Mouse (Mus musculus): Measurements from ENCODE around the gene Pde1b. TPM values are rescaled to one million over a fixed set of nuclear protein-coding genes. Genes with fewer than 3 reads are reported as not detected.

Gene Pde1b
- 3.8 and 4.4 TPM in 2 replicates for polyA plus RNA-seq (2016; fragmentation: Nextera tagmentation; extraction: Ambion mirVana)

DNA sequence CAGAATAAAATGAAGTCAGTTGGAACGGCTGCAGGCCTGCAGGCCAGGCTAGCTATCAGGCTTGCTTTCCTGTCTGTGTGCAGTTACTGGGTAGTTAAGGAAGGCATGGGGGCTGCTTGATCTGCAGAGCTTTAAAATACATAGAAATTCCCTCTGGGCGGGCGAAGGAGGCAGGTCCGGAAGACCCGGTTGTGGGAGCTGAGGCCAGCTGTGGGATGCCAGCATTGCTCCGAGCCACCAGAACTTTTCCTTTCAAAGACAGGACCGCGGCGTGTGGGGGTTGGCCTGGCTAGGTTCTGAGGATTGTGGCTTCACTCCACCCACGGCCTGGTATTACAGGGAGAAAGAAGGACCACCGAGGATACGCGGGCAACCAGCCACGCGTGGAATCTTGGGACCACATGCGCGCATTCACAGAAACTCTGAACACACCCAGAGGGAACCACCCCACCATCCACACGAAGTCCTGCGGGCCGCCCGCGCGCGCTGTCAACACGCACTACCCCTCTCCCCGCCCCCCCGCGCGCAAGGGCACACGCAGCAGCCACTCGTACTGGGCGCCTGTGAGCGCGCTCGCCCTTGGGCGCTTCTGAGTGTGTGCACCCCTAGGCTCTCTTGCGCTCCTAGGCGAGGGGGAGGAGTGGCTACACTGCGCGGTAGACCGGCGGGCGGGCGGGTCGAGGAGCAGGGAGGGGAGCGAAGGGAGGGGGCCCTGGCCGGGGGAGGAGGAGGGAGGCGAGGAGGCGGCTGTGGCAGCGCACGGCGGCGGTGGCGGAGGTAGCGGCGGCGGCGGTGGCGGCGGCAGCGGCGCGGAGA, at the start of gene Pde1b:
Pde1b (plus strand) TSS at position 600 of the 816 bp plus-strand sequence.
- under 1% methylated on average over 58 of the region's 63 CpGs for WGBS
- Histone ChIP-seq H3K27ac (peak within 1 kb of the TSS; percentile 76), H3K27me3 (ENCODE audit: insufficient read depth, poor library complexity, severe bottlenecking) (peaks cover 53% of the 10 kb centered on the region)

DNA sequence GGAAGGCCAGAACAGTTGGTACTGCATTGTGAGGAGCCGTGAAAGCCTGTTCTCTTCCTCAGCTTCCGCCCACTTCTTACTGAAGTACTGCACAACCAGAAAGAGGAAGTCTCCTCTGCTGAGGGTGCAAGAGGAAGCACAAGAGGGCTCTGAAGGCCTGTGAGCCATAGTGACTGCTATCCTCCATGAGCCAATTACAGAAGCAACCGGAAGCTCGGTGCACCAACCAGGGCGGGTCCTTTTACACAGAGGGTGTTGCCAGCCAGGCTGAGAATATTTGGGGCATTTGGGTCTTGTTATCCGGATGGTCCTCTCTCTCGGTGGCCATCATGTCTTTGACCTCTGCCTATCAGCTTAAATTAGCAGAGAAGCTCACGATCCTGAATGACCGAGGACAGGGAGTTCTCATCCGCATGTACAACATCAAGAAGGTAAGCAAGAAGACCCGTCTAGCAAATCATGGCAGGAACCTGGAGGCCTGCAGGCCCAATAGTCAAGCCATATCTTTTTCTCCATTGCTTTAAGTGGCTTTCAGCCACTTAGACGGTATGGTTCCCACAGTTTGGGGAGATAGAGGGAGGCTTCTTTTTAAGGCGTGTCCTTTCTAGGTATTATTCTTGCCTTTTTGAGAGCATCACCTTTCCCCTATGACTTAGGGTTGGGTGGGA, 49.1 kb upstream of the Pde1b start, which contains the start of gene Nckap1l:
Nckap1l (plus strand) TSS at position 244 of the 668 bp plus-strand sequence.
- Histone ChIP-seq H3K4me1 (no peaks in the 10 kb centered on the region), H3K36me3 (no peaks in the 10 kb centered on the region), H3K4me3 (no peak within 1 kb of the TSS), H3K27ac (no peak within 1 kb of the TSS), H3K27me3 (ENCODE audit: insufficient read depth, poor library complexity, severe bottlenecking) (no peaks in the 10 kb centered on the region), H3K9me3 (no peaks in the 10 kb centered on the region)
- WGBS = 80% methylated on average over 13 of the region's 13 CpGs
- DNase-seq (ENCODE audit: low spot score) = no peak

More for the DNA sequence above, at the start of gene Pde1b:
- Histone ChIP-seq H3K4me1 (peaks cover 21% of the 10 kb centered on the region), H3K36me3 (no peaks in the 10 kb centered on the region), H3K9me3 (no peaks in the 10 kb centered on the region), H3K4me3 (peak within 1 kb of the TSS; percentile 68)
- DNase-seq (ENCODE audit: low spot score) = peak; percentile 79

DNA sequence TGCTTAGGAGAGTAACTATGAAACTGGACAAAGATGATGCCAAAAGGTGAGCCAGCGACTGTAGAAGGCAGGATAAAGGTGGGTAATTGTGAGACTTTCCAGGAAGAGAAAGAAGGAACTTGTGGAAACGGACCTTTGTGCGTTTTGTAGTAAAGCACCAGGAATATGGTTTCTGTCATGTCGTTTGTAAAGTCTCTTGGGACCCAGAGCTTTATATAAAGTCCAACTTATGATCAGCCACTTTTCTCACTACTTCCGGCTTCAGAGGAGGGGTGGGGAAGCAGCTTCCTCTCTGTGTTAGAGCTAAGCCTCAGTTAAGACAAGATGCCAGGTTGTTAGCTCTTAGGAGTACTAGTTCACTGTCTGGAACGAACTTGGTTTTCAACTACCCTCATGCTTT, 48.4 kb upstream of the Pde1b start:
- Histone ChIP-seq H3K4me1 (no peaks in the 10 kb centered on the region), H3K36me3 (no peaks in the 10 kb centered on the region), H3K27ac (no peak overlapping the region), H3K27me3 (ENCODE audit: insufficient read depth, poor library complexity, severe bottlenecking) (no peaks in the 10 kb centered on the region), H3K4me3 (no peak overlapping the region), H3K9me3 (no peaks in the 10 kb centered on the region)
- WGBS = 74% methylated on average over 6 of the region's 6 CpGs
- DNase-seq (ENCODE audit: low spot score) = no peak

DNA sequence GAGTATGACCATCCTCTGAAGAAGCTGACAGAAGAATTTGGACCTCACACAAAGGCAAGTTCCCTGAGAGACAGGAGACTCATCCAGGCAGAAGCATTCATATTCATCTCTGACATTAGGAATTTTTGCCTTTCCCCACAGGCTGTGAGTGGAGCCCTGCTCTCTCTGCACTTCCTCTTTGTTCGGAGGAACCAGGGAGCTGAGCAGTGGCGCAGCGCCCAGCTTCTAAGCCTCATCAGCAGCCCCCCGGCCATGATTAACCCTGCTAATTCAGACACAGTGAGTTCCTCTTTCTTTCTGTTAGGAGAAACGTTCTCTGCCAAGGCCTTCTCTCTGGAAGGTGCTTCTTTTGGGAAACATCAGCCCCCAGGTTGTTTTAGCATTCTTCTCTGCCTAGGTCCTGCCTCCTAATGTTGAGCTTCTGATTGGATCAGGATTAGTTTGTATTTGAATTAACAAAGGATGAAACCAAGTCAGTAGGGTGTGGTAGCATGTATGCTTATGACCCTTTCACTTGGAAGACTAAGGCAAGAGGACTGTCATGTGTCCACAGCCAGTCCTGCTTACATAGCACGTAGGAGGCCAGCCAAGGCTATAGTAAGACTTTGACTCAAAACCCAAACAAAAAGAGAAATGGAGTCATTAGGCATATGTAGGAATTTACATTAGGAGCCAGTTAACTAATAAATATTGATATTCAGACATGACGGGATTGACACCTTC, 40.1 kb upstream of the Pde1b start:
- Histone ChIP-seq H3K4me3 (no peak overlapping the region), H3K27ac (no peak overlapping the region), H3K27me3 (ENCODE audit: insufficient read depth, poor library complexity, severe bottlenecking) (no peaks in the 10 kb centered on the region), H3K4me1 (no peaks in the 10 kb centered on the region), H3K36me3 (no peaks in the 10 kb centered on the region), H3K9me3 (no peaks in the 10 kb centered on the region)
- WGBS = 69% methylated on average over 7 of the region's 7 CpGs
- no peak for DNase-seq (ENCODE audit: low spot score)

DNA sequence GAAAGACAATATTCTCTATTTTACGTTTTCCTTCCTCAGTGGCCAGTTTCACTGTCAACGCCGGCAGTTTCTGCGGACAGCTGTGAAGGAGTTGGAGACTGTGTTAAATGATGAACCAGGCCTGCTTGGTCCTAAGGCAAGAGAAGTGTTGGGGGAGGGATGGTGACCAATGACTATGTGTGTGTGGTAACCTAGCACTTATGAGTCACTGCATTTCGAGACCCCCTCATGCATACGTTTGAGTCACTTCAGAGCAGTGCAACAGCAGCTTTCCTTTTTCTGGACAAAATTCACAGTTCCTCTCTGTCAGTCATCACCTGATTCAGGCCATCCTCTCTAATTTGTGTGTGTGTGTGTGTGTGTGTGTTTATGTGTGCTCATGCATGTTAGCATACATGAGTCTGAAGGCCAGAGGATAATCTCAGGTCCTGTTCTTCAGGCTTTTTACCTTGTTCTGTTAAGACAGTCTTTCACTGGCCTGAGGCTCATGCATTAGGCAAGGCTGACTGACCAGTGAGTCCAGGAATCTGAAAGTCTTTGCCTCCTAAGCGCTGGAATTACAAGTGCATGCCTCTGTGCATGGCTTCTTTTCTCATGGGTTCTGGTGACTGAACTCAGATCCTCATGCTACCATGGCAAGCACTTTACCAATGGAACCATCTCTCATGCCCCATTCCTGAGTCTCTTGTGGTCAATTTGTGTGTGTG, 31.2 kb upstream of the Pde1b start:
- H3K36me3 ChIP-seq = no peaks in the 10 kb centered on the region

DNA sequence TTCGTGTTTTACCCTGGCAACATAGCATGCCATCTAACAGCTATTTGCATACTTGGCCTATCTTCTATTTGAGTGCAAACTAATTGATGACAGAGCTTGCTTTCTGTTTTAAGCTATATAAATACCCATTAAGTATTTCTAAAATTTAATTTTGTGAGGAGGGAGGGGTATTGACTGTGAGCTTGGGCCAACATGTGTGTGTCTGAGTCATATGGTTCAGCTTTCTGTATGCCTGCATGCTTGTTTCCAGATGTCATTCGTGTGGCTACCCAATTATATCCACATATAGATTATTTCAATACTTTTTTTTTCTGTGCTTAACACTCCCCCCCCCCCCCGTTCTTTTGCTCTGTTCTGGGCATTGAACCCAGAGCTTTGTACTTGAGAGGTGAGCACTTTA, 30.6 kb upstream of the Pde1b start:
- no peak overlapping the region for H3K27ac ChIP-seq
- 68% methylated on average over 3 of the region's 3 CpGs for WGBS

More for the DNA sequence above, 31.2 kb upstream of the Pde1b start:
- WGBS = 77% methylated on average over 7 of the region's 7 CpGs
- Histone ChIP-seq H3K4me1 (peaks cover 10% of the 10 kb centered on the region), H3K27ac (no peak overlapping the region), H3K9me3 (no peaks in the 10 kb centered on the region), H3K27me3 (ENCODE audit: insufficient read depth, poor library complexity, severe bottlenecking) (no peaks in the 10 kb centered on the region), H3K4me3 (no peak overlapping the region)
- DNase-seq (ENCODE audit: low spot score) = no peak

DNA sequence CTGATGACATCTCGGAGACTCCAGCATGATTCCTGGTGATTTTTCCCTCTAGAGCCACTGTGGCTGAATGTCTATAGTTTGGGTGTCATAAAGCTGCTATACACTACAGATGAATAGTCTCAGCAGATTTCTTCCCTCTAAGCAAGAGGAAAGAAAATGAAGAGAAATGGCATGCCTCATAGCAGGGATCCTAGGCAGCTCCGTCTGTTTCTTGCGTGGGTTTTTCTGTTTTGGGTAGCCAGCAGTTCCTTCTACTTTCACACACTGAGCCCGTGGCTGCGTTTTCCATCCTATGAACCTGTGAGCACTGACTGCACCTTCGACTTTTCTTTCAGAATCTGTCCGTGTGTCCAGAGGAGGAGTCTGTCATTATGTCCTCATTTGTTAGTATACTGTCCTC, 29.7 kb upstream of the Pde1b start:
- Histone ChIP-seq H3K4me1 (peaks cover 10% of the 10 kb centered on the region), H3K36me3 (no peaks in the 10 kb centered on the region), H3K4me3 (no peak overlapping the region), H3K9me3 (no peaks in the 10 kb centered on the region), H3K27me3 (ENCODE audit: insufficient read depth, poor library complexity, severe bottlenecking) (no peaks in the 10 kb centered on the region), H3K27ac (no peak overlapping the region)
- WGBS = 82% methylated on average over 7 of the region's 7 CpGs
- DNase-seq (ENCODE audit: low spot score) = no peak

More for the DNA sequence above, 30.6 kb upstream of the Pde1b start:
- H3K9me3 ChIP-seq = no peaks in the 10 kb centered on the region
- no peaks in the 10 kb centered on the region for H3K27me3 ChIP-seq (ENCODE audit: insufficient read depth, poor library complexity, severe bottlenecking)
- H3K4me3 ChIP-seq = no peak overlapping the region
- H3K4me1 ChIP-seq = peaks cover 10% of the 10 kb centered on the region
- no peaks in the 10 kb centered on the region for H3K36me3 ChIP-seq
- DNase-seq (ENCODE audit: low spot score) = no peak

DNA sequence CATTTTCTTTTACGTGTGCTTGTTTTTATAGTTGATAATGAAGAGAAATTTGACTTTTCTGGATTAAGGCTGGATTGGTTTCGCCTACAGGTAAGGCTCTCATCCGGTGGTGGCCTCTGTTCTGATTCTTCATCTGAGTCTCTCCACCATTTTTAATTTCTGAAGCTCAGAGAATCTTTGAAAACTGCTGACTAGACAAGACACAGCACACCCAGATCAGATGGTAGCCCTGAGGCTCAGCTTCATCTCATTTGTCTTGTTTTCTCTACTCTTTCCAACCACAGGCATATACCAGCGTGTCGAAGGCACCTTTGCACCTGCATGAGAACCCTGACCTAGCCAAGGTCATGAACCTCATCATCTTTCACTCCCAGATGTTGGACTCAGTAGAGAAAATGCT, 29.1 kb upstream of the Pde1b start:
- no peak for DNase-seq (ENCODE audit: low spot score)
- H3K27ac ChIP-seq = no peak overlapping the region
- H3K27me3 ChIP-seq (ENCODE audit: insufficient read depth, poor library complexity, severe bottlenecking) = peaks cover 5% of the 10 kb centered on the region; the same call in 1 of the 2 replicates
- H3K9me3 ChIP-seq = no peaks in the 10 kb centered on the region
- WGBS = 79% methylated on average over 5 of the region's 5 CpGs
- no peaks in the 10 kb centered on the region for H3K36me3 ChIP-seq
- H3K4me3 ChIP-seq = no peak overlapping the region
- peaks cover 10% of the 10 kb centered on the region for H3K4me1 ChIP-seq

DNA sequence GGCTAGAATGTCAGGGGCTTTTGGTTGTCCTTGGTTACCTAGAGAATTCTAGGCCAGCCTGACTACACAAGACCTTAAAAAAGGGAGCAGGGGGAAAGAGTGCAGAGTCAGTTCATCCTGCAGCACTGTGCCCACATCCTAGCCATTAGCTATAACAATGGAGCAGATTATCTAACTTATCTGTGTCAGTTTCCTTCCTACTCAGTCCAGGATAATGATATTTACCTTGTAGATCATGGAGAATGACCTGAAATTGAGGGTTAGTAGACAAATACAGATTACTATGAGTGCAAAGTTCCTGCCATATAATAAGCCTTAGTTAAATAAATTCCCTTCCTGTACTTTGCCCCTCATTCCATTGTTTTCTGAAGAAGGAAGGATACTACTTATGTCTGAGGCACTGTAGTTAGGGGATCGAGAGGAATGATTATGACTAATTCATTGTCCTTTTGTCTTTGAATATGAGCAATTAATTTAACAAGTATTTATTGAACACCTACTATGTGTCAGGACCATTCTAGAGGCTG, 23.7 kb upstream of the Pde1b start:
- no peaks in the 10 kb centered on the region for H3K36me3 ChIP-seq
- no peak overlapping the region for H3K4me3 ChIP-seq
- WGBS = 59% methylated on average over 1 of the region's 1 CpGs
- DNase-seq (ENCODE audit: low spot score) = no peak
- H3K9me3 ChIP-seq = no peaks in the 10 kb centered on the region
- H3K27ac ChIP-seq = no peak overlapping the region
- H3K4me1 ChIP-seq = no peaks in the 10 kb centered on the region
- peaks cover 5% of the 10 kb centered on the region; the same call in 1 of the 2 replicates for H3K27me3 ChIP-seq (ENCODE audit: insufficient read depth, poor library complexity, severe bottlenecking)

DNA sequence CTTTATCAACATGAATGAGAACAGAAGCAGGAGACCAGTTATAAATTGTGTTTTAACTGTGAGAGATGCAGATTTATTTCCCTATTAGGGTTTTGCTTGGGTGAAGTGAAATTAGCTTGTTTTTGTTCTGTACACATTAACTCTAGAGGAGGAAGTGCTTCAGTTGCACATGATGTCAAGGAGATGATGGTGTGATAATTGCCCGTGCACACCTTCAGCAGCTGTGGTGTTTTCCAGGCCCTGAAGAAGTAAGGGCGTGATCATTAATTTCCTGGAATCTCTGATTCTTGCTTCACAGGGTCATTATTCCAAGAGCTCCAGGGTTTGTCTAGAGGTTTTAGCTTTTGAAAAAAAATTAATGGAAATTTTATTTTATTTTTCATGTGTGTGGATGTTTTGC, 22.7 kb upstream of the Pde1b start:
- no peak for DNase-seq (ENCODE audit: low spot score)
- no peaks in the 10 kb centered on the region for H3K4me1 ChIP-seq
- H3K4me3 ChIP-seq = no peak overlapping the region
- H3K27me3 ChIP-seq (ENCODE audit: insufficient read depth, poor library complexity, severe bottlenecking) = peaks cover 5% of the 10 kb centered on the region; the same call in 1 of the 2 replicates
- WGBS = 75% methylated on average over 2 of the region's 2 CpGs
- no peaks in the 10 kb centered on the region for H3K9me3 ChIP-seq
- H3K27ac ChIP-seq = no peak overlapping the region
- no peaks in the 10 kb centered on the region for H3K36me3 ChIP-seq

DNA sequence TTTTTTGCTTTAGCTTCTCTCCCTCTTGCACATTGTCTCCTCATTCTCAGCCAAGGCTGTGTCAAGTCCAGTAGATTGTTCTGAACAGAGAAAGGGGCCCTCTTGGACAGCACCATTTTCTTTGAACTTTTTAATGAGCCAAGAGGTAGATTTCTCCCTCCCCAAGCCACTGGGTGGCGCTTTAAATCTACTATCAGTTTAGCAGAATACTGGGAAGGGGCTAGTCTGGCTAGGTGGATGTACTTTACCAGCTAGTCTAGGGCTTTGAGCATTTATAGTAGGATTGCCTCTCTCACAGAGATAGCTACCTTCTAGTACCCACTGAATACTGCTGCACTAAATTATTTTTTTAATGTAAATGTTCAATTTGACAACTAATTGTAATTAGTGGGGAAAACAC, 20.3 kb upstream of the Pde1b start:
- Histone ChIP-seq H3K27ac (no peak overlapping the region), H3K9me3 (no peaks in the 10 kb centered on the region), H3K4me1 (no peaks in the 10 kb centered on the region), H3K27me3 (ENCODE audit: insufficient read depth, poor library complexity, severe bottlenecking) (peaks cover 5% of the 10 kb centered on the region; the same call in 1 of the 2 replicates), H3K36me3 (no peaks in the 10 kb centered on the region), H3K4me3 (no peak overlapping the region)
- peak; percentile 47 for DNase-seq (ENCODE audit: low spot score)
- 0% methylated on average over 1 of the region's 1 CpGs for WGBS

DNA sequence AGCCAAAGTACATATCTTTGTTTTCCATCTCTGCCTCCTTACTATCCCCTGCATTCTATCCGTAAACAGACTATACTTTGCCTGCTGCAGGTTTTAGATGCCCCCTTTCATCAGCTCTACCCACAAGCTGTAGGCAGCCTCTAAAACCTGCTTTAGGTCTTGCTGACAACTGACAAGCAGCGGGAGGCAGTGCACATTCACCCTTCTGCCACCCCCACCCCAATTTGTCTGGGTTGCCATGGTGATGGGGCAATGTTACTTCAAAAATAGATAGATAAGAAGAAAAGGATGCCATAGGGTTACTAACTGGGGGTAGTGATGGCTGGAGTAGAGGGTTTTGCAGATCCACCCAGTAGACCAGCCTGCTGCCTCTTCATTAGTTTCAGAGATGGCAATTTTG, 18.3 kb upstream of the Pde1b start:
- H3K4me1 ChIP-seq = no peaks in the 10 kb centered on the region
- no peaks in the 10 kb centered on the region for H3K27me3 ChIP-seq (ENCODE audit: insufficient read depth, poor library complexity, severe bottlenecking)
- 46% methylated on average over 2 of the region's 2 CpGs for WGBS
- no peak overlapping the region for H3K4me3 ChIP-seq
- no peak for DNase-seq (ENCODE audit: low spot score)
- no peaks in the 10 kb centered on the region for H3K9me3 ChIP-seq
- no peaks in the 10 kb centered on the region for H3K36me3 ChIP-seq
- H3K27ac ChIP-seq = no peak overlapping the region

All from heart, embryonic 10.5 days (tissue).